Mouse (Mus musculus) cortical plate, adult 2 months (tissue): Measurements from ENCODE around the gene Adh6a.

Source experiments
- CTCF ChIP-seq: fragments of 200-500 bp; IDR thresholded peaks from 2 replicates; pipeline ENCODE4 v1.5.1; 2011; ENCODE audit warnings: mild to moderate bottlenecking, control low read depth, low read length; ENCODE audit not compliant: insufficient read depth; ENCODE audit errors: extremely low read depth
- POLR2A ChIP-seq: fragments of 200-500 bp; IDR thresholded peaks from 2 replicates; pipeline ENCODE4 v1.6.1; 2011; ENCODE audit warnings: mild to moderate bottlenecking, low read length, control low read depth; ENCODE audit not compliant: insufficient read depth; ENCODE audit errors: extremely low read depth

DNA sequence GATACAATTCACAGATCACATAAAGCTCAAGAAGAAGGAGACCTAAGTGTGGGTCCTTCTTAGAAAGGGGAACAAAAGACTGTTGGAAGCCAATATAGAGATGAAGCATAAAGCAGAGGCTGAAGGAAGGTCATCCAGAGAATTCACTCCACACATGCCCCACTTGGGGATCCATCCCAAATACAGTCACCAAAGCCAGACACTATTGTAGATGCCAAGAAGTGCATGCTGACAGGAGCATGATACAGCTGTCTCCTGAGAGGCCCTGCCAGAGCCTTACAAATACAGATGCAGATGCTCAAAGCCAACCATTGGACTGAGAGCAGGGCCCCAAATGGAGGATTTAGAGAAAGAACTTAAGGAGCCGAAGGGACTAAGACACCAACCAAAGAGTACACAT lies 29.3 kb upstream of the Adh6a start:
- TF ChIP-seq CTCF = no peak
- TF ChIP-seq POLR2A = no peak
